Mouse (Mus musculus) mouse trophoblast stem cell (cell line): ENCODE data around the gene Gm2001.
"Not testable (repeated sequence)": the region's sequence is repeated elsewhere in the genome, so short reads cannot be mapped to it uniquely, and the experiment has no call there.

Experiments used
- in situ Hi-C, 2 experiments: fragments of 300-500 bp; cut with MseI, MboI; formaldehyde crosslinking; loops; 2 replicates in 1 of 2; 3 replicates in 1 of 2; pipeline ENCODE4 v1.15.1; 2025

The Gm2001 gene

DNA sequence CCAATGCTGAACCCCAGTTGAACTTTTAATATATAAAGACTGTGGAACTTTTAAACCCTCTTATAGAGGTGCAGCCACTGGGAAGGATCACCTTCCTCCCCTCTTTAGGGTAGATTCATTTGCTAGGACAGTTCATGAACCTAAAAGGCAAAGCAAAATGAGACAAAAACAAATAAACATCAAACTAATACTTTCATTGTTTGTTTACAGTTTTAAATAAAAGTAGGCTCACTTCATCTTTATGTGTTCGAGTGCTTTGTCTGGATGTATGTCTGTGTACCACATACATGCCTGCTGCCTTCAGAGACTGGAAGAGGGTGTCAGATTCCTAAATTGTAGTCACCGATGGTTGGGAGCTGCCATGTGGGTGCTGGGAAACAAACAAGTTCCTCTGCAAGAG lies at the start of gene Gm2001:
Gene Gm2001, minus strand, starts transcription at position 101 of the 400 bp plus-strand sequence.
- in situ Hi-C loops: not testable (repeated sequence)

- in situ Hi-C loops: not testable (repeated sequence)
Observed at GRCm38 (mm10) chr12:87873772-87874171, 31.6 kb upstream of the Gm2001 start, which contains the start of gene Gm2016. Gene Gm2016, plus strand, starts transcription at chr12:87874072.

DNA sequence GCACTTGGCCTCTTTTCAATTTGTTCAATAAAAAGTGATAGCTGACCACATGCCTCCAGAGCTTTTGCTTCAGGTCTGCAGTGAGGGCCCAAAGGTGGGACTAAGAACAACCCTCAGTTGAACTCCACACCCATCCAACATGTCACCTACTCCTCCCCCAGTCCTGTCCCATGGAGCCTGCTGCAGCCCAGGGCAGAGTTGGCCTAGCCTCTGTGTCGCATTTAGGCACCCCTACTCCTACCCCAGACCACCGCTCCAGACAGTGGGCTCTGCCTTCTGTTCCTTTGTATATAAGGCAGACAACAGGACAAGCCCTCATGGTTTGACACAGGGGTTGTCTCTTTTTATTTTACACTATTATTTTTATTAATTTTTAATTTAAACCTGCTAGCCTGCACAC lies 21.9 kb upstream of the Gm2001 start:
- in situ Hi-C loops: not testable (repeated sequence)

- in situ Hi-C loops: not testable (repeated sequence)
Observed at GRCm38 (mm10) chr12:87863638-87864037, 21.5 kb upstream of the Gm2001 start.

DNA sequence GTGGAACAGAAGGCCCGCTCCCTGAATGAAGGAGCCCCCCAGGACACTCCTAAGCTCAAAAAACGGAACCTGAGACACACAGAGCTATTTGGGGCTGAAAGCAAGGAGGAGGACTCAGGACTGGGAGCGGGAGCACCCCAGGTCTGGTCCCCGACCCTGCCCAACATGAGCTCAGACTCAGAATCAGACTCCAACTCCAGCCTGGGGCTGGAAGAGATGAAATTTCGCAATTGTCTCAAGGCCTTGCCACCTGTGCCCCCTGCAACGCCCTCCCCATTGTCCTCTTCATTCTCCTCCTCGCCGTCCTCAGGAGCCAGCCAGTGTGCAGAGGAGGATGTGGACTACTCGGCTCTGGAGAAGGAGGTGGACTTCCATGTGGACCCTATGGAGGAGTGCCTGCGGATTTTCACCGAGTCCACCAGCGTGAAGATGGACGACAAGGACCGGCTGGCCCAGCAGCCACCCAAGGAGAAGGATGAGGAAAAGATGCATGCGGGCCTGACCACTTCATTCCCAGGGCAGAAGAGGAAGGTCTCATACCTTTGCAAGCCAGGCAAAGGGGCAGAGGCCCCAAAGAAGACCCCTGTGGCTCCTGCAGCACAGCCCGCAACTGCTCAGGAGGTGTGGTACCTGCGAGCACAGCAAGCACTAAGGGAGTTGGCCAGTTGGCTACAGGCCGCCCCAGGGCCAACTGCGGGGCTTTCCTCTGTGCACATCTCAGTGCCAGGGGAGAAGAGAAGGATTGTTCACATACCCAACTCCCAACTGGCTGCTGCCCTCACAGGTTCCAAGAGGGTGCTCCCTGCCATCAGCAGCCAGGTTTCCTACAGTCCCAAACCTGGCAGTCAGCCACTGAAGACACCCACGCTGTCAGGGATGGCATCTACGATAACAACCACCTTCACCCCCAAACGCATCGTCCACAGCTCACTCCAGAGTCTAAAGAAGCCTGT lies 19.9 kb upstream of the Gm2001 start:
- in situ Hi-C loops: not testable (repeated sequence)

DNA sequence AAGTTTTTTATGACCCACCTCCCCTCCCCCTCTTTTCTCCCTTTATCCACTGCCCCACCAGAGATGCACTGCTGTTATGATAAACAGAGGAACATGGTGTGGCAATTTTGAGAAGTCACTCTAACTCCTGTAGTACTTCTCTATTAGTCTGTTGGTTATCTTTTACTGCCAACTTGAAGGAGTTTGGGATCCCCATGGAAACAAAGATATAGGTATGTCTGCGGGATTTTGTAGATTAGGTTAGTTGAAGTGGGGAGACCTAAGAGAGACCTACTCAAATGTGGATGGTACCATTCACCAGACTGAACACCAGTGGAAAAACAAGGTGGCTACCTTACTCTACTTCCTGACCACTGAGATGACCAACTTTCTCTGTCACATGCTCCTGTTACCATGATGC lies 13.9 kb upstream of the Gm2001 start:
- in situ Hi-C loops: not testable (repeated sequence)

DNA sequence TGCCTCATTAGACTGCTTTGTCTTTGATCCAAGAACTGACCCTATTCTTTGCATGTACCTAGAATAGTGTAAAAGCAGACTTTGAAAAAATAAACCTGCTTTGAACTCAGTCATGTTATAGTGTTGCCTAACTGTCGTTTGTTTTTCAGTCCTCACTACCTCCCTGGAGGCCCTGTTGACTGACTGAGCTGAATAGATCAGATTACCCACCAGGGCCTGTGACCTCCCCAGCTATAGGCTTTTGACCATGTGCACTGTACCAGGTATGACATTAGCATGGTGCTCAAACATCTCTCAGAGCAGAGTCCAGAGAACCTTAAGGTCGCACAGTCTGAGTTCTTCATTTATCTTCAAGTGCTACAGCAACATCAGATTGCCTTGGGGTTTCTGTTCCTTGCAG lies 8.5 kb upstream of the Gm2001 start:
- in situ Hi-C loops: not testable (repeated sequence)

GRCm38 (mm10) chr12:87816277-87816676 lies 25.9 kb downstream of the Gm2001 start, which contains the start of gene BB287469:
Gene BB287469, plus strand, starts transcription at chr12:87816577.
- in situ Hi-C loops: not testable (repeated sequence)

DNA sequence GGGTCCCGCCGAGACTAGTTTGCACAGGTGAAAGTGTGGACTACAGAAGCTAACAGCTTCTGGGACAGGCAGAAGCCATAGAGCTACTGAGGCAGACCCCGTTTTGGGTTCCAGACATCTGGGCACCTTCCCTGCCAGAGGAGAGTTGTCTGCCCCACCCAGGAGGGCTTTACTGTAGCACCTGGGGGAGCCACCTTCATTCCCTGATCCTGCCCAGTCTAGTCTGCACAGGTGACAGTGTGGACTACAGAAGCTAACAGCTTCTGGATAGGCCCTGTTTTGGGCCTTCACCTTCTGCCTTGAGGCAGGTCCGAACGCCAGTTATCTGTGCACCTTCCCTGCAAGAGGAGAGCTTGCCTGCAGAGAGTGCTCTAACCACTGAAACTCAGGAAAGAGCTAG lies 44.2 kb downstream of the Gm2001 start:
- in situ Hi-C loops: not testable (repeated sequence)

- in situ Hi-C loops: not testable (repeated sequence)
Observed at GRCm38 (mm10) chr12:87795212-87795611, 46.9 kb downstream of the Gm2001 start, which contains the start of gene Gm21936. Gene Gm21936, plus strand, starts transcription at chr12:87795512.
